Mouse (Mus musculus) granulocyte monocyte progenitor cell, adult 5-6 weeks (primary cell): Measurements from ENCODE around the gene Exosc5. TPM values are rescaled to one million over a fixed set of nuclear protein-coding genes. Genes with fewer than 3 reads are reported as not detected.
A peak's percentile ranks its signal among the peaks of the same experiment; 100 is the strongest.

Experiments
- ATAC-seq: replicated peaks from 2 replicates; pipeline ENCODE4 v1.8.0; 2016; ENCODE audit warnings: mild to moderate bottlenecking, moderate TSS enrichment, inconsistent platforms; ENCODE audit not compliant: poor library complexity, severe bottlenecking
- total RNA-seq, 2 experiments: library from RNA; stranded (forward) in 1 of 2; stranded (reverse) in 1 of 2; fragments of 200-712, 200-1000 nt in 1 of 2; fragments of >200 nt in 1 of 2; fragmentation: Nextera tagmentation in 1 of 2; gene quantifications; 2 replicates each; pipeline ENCODE4 v1.2.3; 2014 to 2017

Exosc5 gene
- total RNA-seq, 2 experiments from 2014 or later: 81.3 to 84.1 TPM

GRCm38 (mm10) chr7:25703793-25704494, 45.0 kb downstream of the Exosc5 start:
- ATAC-seq: no peak

GRCm38 (mm10) chr7:25704716-25705364, 45.9 kb downstream of the Exosc5 start:
- no peak for ATAC-seq

- ATAC-seq: peak; percentile 11
These were observed 46.9 kb downstream of the Exosc5 start for GRCm38 (mm10) chr7:25705801-25706251.

- ATAC-seq: peak; percentile 62
These were observed 47.7 kb downstream of the Exosc5 start for GRCm38 (mm10) chr7:25706578-25707170.

- ATAC-seq: peak; percentile 21
These were observed 48.8 kb downstream of the Exosc5 start for GRCm38 (mm10) chr7:25707581-25708292.

GRCm38 (mm10) chr7:25709961-25710360, 51.0 kb downstream of the Exosc5 start:
- no peak for ATAC-seq

GRCm38 (mm10) chr7:25710519-25711130, 51.7 kb downstream of the Exosc5 start:
- ATAC-seq: no peak

- no peak for ATAC-seq
These were observed 52.2 kb downstream of the Exosc5 start for GRCm38 (mm10) chr7:25711165-25711564.

- ATAC-seq: peak; percentile 60
These were observed 52.8 kb downstream of the Exosc5 start for GRCm38 (mm10) chr7:25711731-25712197.

GRCm38 (mm10) chr7:25712801-25713200, 53.8 kb downstream of the Exosc5 start:
- ATAC-seq: no peak

GRCm38 (mm10) chr7:25714581-25714980, 55.6 kb downstream of the Exosc5 start:
- ATAC-seq: no peak

GRCm38 (mm10) chr7:25715731-25716271, 56.8 kb downstream of the Exosc5 start:
- ATAC-seq: no peak

GRCm38 (mm10) chr7:25717478-25717877, 58.5 kb downstream of the Exosc5 start:
- no peak for ATAC-seq

GRCm38 (mm10) chr7:25718788-25719417, 59.9 kb downstream of the Exosc5 start, which contains the start of gene Ccdc97:
Gene Ccdc97, minus strand, starts transcription at chr7:25719088.
- peak; percentile 82 for ATAC-seq

GRCm38 (mm10) chr7:25719761-25720610, 61.0 kb downstream of the Exosc5 start:
- ATAC-seq: peak; percentile 26

- ATAC-seq: no peak
These were observed 61.8 kb downstream of the Exosc5 start for GRCm38 (mm10) chr7:25720760-25721159.
